Mouse (Mus musculus) cerebellum, adult 9-11 months (tissue): ENCODE results near the gene Idh3g.
A peak's percentile ranks its signal among the peaks of the same experiment; 100 is the strongest.
"Not testable (repeated sequence)": the region's sequence is repeated elsewhere in the genome, so short reads cannot be mapped to it uniquely, and the experiment has no call there.

Experiments used
- DNase-seq: peaks from one replicate; pipeline ENCODE4 v3.0.0; 2022

The Idh3g gene

DNA sequence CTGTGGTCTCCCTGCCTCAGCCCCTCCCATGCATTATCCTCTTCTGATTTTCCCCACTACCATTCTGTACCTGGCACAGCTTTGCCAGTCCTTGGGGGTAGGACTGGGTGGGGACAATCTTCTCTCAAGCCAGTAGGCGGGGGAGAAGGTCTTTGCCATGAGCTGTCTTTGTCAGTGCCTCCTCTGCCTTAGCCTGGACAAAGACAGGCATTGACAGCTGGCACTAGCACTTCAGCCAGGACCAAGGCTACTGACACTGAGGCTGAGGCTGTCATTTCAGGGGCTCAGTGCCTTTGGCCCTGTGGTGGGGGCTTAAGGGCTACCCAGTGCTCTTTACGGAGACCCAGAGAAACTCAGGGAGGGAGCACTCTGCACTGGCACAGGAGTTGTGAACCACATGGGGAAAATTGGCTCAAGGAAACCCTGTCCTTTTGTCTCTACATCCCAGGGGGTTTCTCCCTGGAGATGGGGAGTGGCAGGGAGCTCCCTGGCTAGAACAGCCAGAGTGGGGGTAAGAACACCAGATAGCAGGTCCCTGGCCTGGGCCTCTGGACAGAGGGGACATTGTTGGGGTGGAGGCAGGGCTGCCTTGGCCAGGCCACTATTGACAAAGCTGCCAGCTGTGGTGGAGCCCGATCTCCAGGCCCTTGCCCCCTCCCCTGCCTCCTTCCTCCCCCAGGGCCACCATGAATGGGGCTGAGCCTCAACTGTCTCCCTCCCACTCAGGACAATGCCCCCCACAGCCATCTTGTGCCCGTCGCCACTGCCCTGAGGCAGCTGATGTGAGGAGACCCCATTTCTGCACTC lies 30.2 kb downstream of the Idh3g start, which contains the start of gene Plxnb3:
Gene Plxnb3 (plus strand): TSS at position 757 of the 807 bp plus-strand sequence.
- peak; percentile 38 for DNase-seq

DNA sequence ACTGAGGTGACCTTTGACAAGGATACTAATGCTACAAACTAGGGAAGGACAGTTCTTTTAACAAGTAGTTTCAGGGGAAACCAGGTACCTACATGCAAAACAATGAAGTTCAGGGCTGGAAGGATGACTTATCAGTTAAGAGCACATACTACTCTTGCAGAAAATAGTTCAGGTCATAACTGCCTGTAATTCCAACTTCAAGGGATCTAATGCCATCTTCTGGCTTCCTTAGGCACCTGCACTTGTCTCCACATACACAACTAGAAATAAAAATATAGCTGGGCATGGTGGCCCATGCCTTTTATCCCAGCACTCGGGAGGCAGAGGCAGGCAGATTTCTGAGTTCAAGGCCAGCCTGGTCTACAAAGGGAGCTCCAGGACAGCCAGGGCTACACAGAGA lies 37.7 kb downstream of the Idh3g start:
- DNase-seq, result no peak

DNA sequence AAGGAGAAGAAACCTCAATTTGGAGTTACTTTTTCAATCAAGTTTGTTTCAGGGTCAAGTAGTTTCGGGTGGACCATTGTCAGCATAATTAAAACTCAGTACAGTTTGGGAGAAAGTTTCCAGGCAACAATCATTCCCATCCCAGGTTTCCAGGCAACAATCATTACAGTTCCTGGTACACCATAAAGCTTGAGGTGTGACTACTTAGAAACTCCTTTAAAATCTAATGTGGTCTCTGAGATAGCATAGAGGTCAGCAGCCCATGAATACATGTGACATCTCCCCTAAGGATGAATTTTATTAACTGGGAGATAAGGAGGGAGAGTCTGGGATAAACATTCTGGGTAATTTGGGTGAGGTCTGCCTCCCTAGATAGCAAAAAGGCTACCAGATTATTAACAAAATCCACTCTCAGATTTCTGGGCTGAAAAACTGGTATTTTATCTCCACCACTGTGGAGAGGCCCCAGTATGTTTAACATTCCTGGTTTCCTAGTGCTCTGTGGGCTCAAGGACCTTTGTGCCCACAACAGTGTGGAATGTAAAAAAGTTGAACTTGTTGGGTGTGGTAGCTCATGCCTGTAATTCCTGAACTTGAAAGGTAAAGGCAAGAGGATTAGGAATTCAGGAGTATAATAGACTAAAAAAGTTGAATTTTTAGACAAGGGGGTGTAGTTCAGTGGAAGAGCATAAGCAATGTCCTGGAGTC lies 41.8 kb downstream of the Idh3g start:
- DNase-seq, result no peak

DNA sequence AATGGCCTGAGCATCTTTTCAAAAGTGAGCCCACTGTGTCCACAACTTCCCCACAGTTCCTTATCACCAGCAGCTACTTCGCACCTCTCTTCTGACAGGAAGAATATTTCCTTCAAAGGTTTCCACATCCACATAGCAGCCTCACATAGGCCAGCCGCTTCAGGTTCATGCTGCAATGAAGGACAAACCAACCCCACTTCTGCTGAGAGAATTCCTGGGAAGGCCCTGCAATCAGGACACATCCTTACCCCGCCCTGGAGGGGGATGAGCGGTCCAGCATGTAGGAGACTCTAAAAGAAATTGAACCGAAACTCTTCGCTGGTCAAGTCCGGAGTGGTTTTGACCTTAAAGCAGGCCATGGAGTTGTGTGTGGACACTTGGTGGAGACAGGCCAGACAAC lies 46.9 kb downstream of the Idh3g start:
- not testable (repeated sequence) for DNase-seq

DNA sequence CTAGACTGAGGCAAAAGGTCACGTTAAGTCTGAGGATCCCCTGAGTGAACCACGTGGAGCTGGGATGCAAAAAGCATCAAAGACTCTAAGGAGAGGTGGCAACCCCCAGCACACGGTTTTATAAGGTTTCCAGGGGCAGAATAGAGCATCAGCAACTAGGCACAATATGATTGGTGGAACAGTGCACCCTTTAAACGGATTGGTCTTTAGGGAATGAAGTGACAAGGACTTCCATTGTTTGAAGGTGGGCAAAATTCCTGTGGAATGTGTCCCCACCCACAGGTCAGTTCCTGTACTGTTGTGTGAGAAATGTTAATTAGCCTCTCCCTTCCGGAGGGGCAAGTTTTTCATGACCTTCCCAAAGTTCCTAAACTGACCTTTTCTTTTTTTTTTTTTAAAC lies 47.5 kb downstream of the Idh3g start:
- no peak for DNase-seq

DNA sequence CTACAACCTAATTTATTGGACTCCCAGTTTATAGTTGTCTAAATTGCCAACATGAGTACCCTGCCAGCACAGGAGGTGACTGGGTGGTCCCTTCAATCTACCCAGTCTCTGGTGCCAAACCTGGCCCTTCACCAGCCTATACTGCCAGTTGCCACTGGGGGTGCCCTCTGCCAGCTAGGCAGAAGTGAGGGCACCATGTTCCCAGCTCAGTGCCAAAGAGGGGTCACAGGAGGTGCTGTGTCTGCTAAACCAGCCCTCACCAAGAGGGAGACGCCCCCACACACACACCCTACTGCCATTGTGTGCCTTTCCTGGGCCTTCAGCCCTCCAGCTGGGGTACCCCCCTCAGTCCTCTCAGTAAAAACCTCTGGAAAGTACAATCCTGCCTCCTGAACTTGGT lies 48.5 kb downstream of the Idh3g start:
- DNase-seq, result no peak

DNA sequence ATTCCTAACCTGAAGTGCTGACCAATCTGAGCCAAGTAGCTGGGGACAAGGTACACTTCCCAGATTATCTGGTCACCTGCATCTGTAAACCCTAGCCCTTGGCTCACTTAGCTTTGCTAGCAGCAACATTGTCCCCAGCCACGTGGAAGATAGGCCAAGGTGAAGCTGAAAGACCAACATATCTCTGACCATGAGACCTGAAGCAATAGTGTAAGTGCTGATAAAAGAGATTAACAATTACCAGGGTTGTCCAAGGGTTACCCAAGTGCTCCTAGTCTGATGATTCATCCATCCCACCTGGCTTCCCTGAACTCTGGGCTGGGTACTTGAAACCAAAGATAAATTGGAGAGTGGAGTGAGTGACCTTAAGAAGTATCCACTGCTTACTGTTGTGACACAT lies 55.8 kb downstream of the Idh3g start:
- DNase-seq, result no peak
